ENCODE assay signal across 8 mouse cellular contexts in the genomic region with DNA sequence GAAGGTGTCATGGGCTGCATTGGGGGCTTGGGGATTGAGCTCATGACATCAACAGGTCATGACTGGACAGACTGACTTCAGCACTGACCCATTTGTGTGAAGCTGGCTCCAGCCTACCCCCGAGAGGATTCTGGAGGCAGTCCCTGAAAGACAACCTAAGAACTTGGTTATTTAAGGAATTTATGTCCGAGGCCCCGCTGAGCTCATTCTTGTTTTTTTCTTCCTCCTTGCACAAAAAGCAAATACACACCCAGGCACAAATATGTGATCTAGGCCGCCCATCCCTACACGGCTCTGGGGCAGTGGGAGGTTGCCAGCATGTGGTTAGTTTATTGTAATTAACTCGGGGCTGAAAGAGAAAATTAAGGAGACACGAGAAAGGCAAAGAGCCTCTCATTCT. TPM values are rescaled to one million over a fixed set of nuclear protein-coding genes. Genes with fewer than 3 reads are reported as not detected.
DNase-seq lines count a peak whose midpoint lies in the region; TF ChIP-seq lines count a peak whose summit lies in the region.

No protein-coding gene starts in this region.

- no peak for TF ChIP-seq EP300 in heart, adult 2 months (IDR thresholded peaks at IDR 0.05; ENCODE audit: insufficient read depth, low read depth, low read length)

- 0 out of 2 replicates have a peak, but pooled peaks cover 2% of the 10 kb centered on the region for H3K79me2 ChIP-seq in heart, adult 2 months (replicated peaks; ENCODE audit: control insufficient read depth, insufficient read depth, low read length)

- H3K9ac ChIP-seq in heart, adult 2 months (ENCODE audit: low read depth, low read length) = no peak overlapping the region; the same call in 1 of the 2 replicates

- no peak for TF ChIP-seq CTCF in heart, adult 2 months (IDR thresholded peaks at IDR 0.05)

- no peak overlapping the region for H3K4me3 ChIP-seq in heart, adult 2 months
- H3K4me3 ChIP-seq in heart, embryonic 10.5 days = no peak overlapping the region
- H3K4me3 ChIP-seq in brown adipose tissue, adult 24 weeks (ENCODE audit: insufficient read depth, low read depth, low read length) = no peak overlapping the region

- whole genome bisulfite sequencing in heart, adult 2 months = 38% methylated on average over 7 of the region's 7 CpGs
- 33% methylated on average over 7 of the region's 7 CpGs for WGBS in heart, embryonic 10.5 days

- H3K9me3 ChIP-seq in heart, embryonic 10.5 days = no peaks in the 10 kb centered on the region

- peak overlapping the region; percentile 70 for H3K27ac ChIP-seq in heart, adult 2 months
- H3K27ac ChIP-seq in heart, embryonic 10.5 days = no peak overlapping the region
- peak overlapping the region; percentile 67 for H3K27ac ChIP-seq in brown adipose tissue, adult 24 weeks (replicated peaks; ENCODE audit: low read depth, low read length)

- H3K27me3 ChIP-seq in heart, adult 2 months (ENCODE audit: control insufficient read depth, insufficient read depth, low read length) = no peaks in the 10 kb centered on the region
- no peaks in the 10 kb centered on the region for H3K27me3 ChIP-seq in heart, embryonic 10.5 days (ENCODE audit: insufficient read depth, poor library complexity, severe bottlenecking)

- DNase-seq in heart, adult 2 months = peak in 1 of 2 experiments; percentile 40
- DNase-seq in heart, embryonic 10.5 days (ENCODE audit: low spot score) = no peak
- peak; percentile 23 for DNase-seq in heart, postnatal 25 days (ENCODE audit: low spot score)
- peak; percentile 50 for DNase-seq in lung, postnatal 36 days
- DNase-seq in adrenal gland, adult 2 months = no peak
- DNase-seq in right cerebral cortex, adult 18-20 months = no peak
- DNase-seq in testis, postnatal 14 days (ENCODE audit: low spot score) = no peak

- H3K36me3 ChIP-seq in heart, adult 2 months (ENCODE audit: control insufficient read depth, insufficient read depth, low read length) = peaks cover 40% of the 10 kb centered on the region
- 0 out of 2 replicates have a peak, but pooled peaks cover 4% of the 10 kb centered on the region for H3K36me3 ChIP-seq in heart, embryonic 10.5 days

- no peak for TF ChIP-seq POLR2A in heart, adult 2 months (IDR thresholded peaks at IDR 0.05; ENCODE audit: insufficient read depth, low read depth, low read length)

- intact Hi-C loops in heart, adult 2 months (cut with DNase I) = loop anchor here (5.0 kb wide), 1 partner anchor 110 kb away; no protein-coding TSS in a partner anchor
- intact Hi-C loops in heart, postnatal 25 days (cut with DNase I) = no loop called here

- peaks cover 29% of the 10 kb centered on the region for H3K4me1 ChIP-seq in heart, adult 2 months (ENCODE audit: control insufficient read depth, insufficient read depth, low read length)
- peaks cover 38% of the 10 kb centered on the region for H3K4me1 ChIP-seq in heart, embryonic 10.5 days
- H3K4me1 ChIP-seq in brown adipose tissue, adult 24 weeks (ENCODE audit: control insufficient read depth, insufficient read depth, insufficient read length, low read length) = peaks cover 25% of the 10 kb centered on the region

RNA-seq across cellular contexts. Expression of a gene that starts 9.0 kb away (rescaled TPM):
- 10 to 100 TPM; 24.5 to 27.4 TPM for total RNA-seq in heart, adult 2 months (2021)
- 18.5 and 26.6 TPM in 2 replicates for polyA plus RNA-seq in heart, adult 2 months (2012; rRNA removed)
- 57.5 and 57.7 TPM in 2 replicates for polyA plus RNA-seq in heart, embryonic 10.5 days (2016; fragmentation: Nextera tagmentation; extraction: Ambion mirVana)
- polyA plus RNA-seq in brown adipose tissue, adult 24 weeks (2012; ENCODE audit: insufficient read depth, insufficient read length, missing spikeins) = 23.1 and 24.9 TPM in 2 replicates
- total RNA-seq in heart, postnatal 25 days (2021) = 10 to 100 TPM; 27.4 to 29.1 TPM
- total RNA-seq in adrenal gland, adult 2 months (2021) = 10 to 100 TPM; 14.8 to 22.9 TPM
- polyA plus RNA-seq in adrenal gland, adult 2 months (2012; rRNA removed) = 2.1 and 2.3 TPM in 2 replicates

Comparison
In these comparisons a context has a peak if more than half of its experiments do, and no peak if none do; other contexts are left out.
1. DNase-seq: peak in heart, postnatal 25 days (single experiment) and lung, postnatal 36 days (single experiment); none in heart, embryonic 10.5 days (single experiment), adrenal gland, adult 2 months (single experiment), right cerebral cortex, adult 18-20 months (single experiment) and testis, postnatal 14 days (single experiment).